Mouse (Mus musculus): ENCODE measurements around the gene Aym1.
A peak's percentile ranks its signal among the peaks of the same experiment; 100 is the strongest.
"Not testable (repeated sequence)": the region's sequence is repeated elsewhere in the genome, so short reads cannot be mapped to it uniquely, and the experiment has no call there.

Gene Aym1

GRCm38 (mm10) chr5:113357186-113357585, at the start of gene Aym1:
Gene Aym1, plus strand, starts transcription at chr5:113357294.
- no peak for DNase-seq

DNA sequence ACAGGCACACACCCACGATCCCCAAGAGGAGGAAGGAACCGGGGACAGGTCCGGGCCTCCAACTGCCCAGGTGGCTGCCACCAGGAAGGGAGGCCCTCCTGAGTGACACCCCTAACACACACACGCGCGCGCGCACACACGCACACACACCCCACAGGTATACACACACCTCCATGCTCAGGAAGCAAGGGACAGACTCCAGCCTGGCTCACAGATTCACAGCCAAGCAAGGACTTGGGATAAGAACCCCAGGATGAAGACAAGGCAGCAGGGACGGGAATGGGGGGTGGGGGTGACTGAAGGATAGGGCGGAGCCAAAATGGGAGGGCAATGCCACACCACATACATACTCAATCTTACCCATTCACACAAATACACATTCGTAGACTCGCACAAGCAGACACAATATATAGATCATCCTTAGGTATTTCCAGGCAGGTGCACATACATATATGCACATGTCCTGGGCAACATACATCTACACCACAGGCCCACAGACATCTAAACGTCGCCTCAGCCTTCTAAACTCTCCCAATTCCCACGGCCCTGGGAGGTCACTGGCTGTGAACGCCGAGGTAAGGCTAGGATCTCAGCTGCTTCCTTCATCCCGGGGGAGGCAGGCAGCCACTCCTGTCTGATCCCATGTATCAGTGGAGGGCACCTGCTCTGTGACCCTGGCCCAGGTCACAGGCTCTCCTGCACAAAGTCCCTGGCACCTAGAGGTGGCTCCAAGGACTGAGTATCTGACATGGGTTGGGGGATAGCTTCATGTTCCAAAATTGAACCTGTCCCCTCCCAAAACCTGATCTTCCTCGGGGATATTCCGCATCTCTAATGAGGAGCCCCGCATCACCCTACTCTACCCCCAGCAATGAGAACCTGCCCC, 47.4 kb upstream of the Aym1 start:
- no peak for DNase-seq

DNA sequence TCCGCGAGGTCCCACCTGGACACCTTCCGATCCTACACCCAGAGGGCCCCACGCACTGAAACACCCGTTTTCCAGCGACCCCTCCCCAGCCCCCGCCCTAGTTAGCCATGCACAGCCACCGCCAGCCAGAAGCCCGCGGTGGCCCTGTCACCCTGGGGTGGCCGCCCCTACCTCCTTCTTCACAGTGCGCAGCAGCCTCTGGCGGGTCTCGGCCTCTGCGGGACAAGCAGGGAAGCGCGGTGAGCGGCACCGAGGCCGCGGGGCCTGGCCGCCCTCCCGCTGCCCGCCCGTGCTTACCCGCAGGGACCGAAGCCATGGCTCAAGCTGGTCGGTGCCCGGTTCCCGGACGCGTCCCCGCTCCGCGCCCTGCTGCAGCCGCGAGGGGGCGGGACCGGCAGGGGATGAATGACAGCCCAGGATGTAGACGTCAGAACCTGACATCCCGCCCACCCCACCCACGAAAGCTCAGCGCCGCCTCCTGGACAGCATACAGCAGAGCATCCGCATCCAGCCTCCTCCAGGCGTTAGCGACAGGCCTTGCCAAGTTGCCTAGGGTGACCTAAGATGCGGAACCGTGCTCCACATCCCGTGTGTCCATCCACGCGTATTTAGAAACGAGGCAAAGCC, 46.6 kb upstream of the Aym1 start, which contains the start of gene Sgsm1:
Gene Sgsm1, minus strand, starts transcription at position 410 of the 627 bp plus-strand sequence.
- peak; percentile 64 to 70 for DNase-seq

DNA sequence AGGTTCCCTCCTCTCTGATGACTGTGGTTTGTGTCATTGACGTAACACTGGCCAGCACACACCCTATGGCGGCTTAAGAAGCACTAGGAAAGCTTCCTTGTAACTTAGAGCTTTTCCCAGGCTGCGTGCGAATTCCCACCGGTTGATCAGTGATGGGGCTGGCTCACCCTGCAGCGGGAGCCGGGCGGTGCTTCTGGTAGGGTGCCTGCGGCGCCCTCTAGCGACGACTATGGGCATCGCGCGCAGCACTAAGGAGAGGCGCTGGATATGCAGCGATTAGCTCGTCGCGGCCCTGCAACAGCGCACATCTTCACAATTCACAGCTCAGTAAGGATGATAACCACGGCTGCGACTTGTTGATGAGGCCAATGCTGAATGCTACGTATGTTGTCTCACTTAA, 43.1 kb upstream of the Aym1 start:
- peak; percentile 58 to 71 for DNase-seq

GRCm38 (mm10) chr5:113323784-113324638, 33.1 kb upstream of the Aym1 start:
- no peak for DNase-seq

- no peak for DNase-seq
Observed at GRCm38 (mm10) chr5:113329463-113329862, 27.6 kb upstream of the Aym1 start.

DNA sequence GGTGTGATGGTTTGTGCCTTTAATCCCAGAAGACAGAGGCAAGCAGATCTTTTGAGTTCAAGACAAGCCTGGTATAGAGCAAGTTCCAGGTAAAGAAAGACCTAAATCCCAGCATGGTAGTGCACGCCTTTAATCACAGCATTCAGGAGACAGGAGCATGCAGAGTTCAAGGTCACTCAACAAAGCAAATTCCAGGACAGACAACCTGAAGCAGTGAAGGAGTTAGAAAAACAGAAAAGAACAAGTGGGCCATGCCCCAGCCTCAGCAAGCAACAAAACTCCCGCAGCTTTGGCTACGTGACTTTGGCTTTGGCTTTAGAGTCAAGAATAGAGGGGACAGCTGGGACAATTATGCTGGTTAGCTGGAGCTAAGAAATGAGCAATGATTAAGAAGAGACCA, 26.9 kb upstream of the Aym1 start:
- no peak for DNase-seq

DNA sequence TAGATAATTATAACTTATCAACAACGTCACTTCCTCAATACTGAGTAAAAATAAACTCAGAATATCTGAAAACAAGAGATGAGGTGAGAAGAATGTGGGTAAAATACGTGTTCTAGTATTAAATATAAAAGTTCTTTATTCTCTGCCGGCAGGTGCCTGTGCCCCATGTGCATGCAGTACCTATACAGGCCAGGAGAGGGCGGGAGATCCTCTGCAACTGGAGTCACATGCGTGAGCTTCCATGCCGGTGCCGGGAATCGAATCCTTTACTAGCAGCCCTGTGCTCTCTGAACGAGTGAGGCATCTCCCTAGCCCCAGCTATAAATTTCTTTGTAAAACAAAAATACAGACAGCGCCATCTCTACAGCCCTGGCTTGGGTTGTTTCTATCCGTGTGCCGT, 24.9 kb upstream of the Aym1 start:
- DNase-seq, result peak in 1 of 2 experiments; percentile 20

GRCm38 (mm10) chr5:113332899-113333298, 24.2 kb upstream of the Aym1 start:
- DNase-seq, result no peak

- DNase-seq, result no peak
Observed at GRCm38 (mm10) chr5:113334621-113335530, 22.2 kb upstream of the Aym1 start.

DNA sequence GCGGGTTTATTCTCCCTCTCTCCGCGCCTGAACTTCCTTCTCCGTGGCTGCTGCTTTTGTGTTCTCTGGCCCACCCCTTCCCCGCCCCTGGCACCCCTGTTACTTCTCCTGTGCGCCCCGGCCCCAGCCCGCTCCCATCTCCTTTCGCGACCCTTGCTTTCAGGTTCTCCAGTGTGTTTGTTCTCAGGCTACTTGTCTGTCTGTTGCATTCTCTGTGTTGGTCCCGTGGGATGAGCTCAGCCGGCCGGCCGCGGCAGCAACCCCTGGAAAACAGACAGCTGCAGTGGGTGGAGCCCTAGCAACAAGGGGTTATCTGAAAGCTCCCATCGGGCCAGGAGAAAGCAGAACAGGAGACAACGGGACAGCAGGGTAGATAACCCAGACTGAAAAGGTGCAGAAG, 21.4 kb upstream of the Aym1 start:
- DNase-seq, result no peak

DNA sequence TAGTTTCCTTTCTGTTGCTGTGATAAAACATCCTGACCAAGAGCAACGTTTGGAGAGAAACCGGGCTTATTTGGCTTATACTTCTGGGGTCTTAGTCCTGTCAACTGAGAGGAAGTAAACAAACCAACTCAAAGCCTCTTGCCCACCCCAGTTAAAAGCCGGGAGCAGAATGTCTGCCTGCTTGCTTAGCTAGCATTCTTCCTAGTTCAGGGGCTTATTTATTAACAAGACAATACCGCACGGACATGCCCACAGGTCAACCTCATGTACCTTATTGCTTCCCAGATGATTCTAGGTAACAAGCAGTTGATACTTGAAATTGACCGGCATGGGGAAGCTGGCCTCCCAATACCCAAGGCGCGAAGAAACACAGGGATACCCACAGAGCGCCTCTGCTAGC, 20.8 kb upstream of the Aym1 start:
- DNase-seq, result peak in 1 of 2 experiments; percentile 33

- DNase-seq, result no peak
Observed at GRCm38 (mm10) chr5:113344635-113345386, 12.3 kb upstream of the Aym1 start.

GRCm38 (mm10) chr5:113345781-113346180, 11.3 kb upstream of the Aym1 start:
- no peak for DNase-seq

DNA sequence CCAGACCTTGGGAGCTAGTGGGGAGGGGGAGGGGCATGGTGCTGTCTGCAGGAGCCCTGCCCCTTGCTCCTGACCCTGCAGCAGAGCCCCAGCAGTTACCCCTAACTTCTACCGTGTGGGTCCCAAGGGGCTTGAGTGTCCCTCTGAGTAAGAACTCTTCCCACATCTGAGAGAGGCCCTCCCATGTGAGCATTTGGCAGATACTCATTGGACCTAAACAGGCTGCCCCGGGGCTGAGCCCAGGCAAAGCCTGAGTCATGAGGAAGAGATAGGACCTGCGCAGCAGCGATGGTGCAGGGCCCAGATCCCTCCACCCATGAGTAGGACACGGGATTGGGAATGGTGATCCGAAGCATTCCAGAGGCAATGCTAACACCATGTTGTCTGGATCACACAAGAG, 10.4 kb upstream of the Aym1 start:
- not testable (repeated sequence) for DNase-seq

DNA sequence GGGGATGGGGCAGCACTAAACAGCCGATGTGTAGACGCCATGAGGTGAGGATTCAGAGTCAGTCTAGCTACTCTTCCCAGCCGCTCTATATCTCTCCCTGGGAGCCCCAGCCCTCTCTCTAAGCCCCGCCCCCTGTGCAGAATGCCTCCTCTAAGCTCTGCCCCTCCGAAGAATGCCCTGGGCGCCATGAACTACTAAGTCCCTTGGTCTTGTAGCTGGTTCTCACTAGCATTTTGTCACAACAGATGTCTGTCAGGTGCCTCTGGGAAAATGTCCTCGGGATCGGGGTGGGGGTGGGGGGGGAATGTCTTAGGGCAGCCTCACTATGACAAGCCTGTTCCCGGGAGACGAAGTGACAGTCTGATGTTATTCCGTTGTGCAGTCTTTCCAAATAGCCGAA, 9.5 kb upstream of the Aym1 start:
- no peak for DNase-seq

DNA sequence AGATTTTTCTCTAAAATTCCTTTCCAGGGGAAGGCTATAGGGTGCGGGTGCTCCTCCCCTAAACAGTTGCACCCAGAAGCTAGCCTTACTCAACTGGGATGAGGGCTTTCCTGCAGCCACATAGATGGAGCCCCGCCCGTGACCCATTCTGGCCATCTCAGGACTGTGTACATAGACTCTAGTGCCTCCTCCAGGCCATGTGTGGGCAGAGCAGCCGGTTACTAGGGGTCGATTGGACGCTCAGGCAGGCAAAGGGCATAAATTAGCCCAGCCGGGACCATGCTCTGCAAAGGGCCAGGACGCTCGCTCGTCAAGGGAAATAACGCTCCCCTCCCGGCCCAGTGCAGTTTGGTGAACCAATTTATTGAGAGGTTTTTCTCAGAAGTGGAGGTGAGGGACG, 8.5 kb upstream of the Aym1 start:
- DNase-seq, result no peak

DNA sequence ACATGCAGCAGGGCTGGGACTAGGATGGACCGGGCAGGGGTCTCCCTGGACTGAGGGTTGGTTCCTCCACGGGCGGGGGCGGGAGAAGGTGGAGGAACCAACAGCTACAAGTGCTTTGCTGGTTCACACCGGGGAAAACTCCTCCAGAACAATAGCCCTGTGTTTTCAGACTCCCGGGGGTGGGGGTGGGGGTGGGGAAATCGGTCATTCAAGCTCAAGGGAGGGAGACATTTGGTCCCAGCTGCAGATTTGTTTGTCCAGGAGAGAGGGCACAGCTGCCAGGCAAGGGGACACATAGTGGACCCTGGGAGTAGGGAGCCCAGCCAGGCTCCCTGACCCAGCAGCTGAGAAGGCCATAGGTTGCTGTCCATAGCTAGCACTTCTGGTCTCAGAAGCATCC, 7.9 kb upstream of the Aym1 start:
- DNase-seq, result no peak

DNA sequence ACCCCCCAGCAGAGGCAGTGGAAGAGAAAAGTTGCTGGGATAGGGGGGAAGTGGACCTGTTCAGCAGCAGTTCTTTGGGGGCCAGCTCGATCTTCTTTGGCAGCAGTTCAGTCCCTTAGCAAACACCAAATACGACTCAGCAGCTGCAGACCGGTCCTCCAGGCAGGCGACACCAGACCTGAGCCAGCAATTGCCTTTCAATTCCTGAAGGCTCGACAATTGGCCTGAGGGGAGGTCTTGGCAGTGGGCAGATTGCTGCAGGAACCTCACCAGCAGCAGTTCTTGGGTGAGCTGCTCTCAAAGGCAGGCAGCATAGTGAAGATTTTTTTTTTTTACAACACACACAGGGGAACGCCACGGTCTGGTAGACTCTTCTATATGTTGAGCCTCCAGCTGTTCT, 7.3 kb upstream of the Aym1 start:
- DNase-seq, result no peak

DNA sequence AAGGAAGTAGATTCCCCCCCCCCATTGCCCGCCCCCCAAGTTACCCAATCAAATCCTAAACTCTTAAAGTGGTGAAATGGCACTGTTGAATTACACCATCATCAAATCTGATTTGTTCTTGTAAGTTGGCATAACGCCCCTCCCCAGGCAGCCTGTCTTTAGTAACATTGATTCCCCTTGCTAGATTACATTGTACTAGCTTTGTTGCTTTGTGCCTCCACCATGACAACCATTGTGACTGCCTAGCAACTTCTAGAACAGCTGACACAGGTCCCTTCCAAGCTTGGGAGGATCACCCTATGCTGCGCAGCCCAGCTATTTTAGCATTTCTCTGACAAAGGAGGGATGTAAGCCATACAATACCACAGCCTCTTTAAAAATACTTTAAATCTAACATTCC, 5.3 kb upstream of the Aym1 start:
- no peak for DNase-seq

- DNase-seq, result no peak
Observed at GRCm38 (mm10) chr5:113352636-113353035, 4.5 kb upstream of the Aym1 start.

- DNase-seq, result no peak
Observed at GRCm38 (mm10) chr5:113354311-113354710, 2.8 kb upstream of the Aym1 start.
